Mouse (Mus musculus): ENCODE measurements around the gene Lrp5.
A peak's percentile ranks its signal among the peaks of the same experiment; 100 is the strongest.

The Lrp5 gene

DNA sequence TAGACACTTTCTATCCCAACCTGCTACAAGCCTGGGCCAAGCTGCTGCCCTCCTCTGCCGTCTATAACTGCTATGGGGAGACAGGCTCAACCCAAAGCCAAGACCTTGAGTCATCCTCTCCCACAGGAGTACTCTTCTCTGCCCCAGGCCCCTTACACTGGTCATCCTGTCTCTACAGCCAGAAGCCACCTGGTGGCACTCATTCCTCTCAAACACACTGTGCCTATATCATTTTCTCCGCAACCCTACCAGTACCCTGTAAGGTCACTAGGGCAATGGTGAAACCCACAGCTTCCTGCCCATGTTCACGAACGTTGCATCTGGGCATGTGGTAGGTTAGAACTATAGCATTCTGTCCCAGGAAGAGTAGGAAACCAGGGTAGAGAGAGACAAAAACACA, 31.4 kb downstream of the Lrp5 start:
- DNase-seq (ENCODE audit: low spot score) = no peak

DNA sequence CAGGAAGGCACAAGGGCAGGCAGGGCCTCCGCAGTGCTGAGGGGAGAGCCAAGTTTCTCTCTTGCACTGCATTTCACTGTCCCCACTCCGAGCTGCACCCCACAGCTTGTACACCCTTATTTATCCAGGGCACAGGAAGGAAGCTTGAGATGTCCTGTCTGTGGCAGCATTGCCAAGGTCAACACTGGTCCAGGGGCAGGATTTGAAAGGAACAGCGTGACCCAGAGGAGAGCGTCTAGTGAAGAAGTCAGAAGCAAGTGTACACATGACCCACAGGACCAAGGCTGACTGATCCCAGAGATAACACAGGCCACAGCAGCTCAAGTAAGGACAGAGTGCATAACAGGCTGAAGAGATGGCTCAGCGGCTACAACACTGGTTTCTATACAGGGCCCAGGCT, 32.3 kb downstream of the Lrp5 start:
- no peak for DNase-seq (ENCODE audit: low spot score)

DNA sequence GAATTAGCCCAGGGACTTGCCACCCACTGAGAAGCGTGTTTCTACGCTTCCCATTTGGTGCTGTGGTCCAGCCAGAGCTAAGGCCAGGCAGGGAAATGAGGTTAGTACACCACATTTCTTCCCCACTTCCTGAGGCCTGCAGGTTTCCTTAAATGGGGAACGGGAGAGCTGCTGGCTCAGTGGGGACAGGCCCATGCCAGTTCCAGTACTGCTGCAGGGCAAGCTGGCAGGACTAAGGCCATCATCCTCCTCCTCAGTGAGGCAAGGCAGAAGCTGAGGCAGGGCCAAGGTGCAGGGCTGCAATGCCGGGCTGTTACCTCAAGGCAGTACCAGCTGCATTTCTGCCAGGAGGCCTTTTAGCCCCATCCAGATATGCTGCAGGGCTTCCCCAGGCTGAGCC, 32.9 kb downstream of the Lrp5 start:
- no peak for DNase-seq (ENCODE audit: low spot score)

DNA sequence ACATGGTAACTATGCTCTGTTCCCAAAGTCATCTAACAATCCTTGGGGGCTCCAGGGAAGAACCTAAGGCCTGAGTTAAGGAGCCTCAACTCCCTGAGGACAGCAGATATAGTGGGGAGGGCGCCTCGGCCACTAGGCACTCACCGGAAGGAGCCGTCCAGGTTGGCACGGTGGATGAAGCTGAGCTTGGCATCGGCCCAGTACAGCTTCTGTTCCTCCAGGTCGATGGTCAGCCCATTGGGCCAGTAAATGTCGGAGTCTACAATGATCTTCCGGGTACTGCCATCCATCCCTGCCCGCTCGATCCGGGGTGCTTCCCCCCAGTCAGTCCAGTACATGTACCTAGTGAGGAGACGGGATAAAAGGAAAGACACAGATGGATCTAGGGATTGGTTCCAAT, 34.4 kb downstream of the Lrp5 start:
- no peak for DNase-seq (ENCODE audit: low spot score)

DNA sequence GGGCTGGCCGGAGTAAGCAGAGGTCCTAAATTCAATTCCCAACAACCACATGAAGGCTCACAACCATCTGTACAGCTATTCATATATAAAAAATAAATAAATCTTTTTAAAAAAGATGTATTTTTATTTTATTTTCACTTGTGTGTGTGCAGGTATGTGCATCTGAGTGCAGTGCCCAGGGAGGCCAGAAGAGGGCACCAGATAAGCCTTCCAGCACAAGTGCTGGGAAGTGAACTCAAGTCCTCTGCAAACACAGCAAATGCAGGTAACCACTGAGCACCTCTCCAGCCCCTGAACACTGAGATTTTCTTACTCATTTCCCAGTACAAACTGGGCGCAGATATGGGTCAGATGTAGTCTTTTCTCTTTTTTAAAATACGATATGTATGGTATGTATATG, 35.1 kb downstream of the Lrp5 start:
- no peak for DNase-seq (ENCODE audit: low spot score)

DNA sequence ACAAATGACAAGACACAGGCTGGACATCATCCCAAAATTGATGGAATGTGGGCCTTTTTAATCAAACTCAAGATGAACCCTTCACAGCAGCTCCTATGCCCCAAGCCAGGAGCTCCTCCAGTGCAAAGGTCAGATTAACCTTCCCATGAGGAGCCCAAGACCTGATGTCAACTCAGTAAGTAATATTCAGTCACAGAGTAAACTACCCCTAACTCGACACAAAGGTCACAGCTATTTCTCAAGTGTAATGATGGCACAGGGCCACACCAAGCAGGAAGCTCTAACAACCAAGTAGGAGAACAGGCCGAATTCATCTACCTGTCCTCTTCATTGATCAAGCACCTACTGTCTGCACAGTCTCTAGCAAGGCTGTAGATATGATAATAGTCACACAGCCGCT, 35.9 kb downstream of the Lrp5 start:
- DNase-seq (ENCODE audit: low spot score) = no peak

DNA sequence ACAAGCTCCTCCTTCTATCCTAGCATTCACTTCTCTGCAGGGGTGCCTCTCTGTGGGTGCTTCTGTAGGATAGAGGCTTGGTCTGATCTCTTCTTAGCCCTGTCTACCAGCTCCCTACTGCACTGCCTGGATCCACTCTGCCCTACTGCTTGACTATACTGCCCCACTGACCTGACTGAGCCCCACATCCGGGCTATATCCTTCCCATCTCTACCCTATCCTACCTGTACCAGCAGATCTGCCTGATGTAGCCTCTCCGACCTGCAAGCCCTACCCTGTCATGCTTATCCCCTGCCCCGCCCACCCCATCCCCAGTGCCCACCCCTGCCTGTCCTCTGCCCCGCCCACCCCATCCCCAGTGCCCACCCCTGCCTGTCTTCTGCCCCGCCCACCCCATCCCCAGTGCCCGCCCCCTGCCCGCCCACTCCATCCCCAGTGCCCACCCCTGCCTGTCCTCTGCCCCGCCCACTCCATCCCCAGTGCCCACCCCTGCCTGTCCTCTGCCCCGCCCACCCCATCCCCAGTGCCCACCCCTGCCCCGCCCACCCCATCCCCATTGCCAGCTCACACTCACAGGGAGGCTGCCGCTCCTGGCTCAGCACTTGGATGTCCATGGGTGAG, 37.4 kb downstream of the Lrp5 start:
- DNase-seq (ENCODE audit: low spot score) = no peak

DNA sequence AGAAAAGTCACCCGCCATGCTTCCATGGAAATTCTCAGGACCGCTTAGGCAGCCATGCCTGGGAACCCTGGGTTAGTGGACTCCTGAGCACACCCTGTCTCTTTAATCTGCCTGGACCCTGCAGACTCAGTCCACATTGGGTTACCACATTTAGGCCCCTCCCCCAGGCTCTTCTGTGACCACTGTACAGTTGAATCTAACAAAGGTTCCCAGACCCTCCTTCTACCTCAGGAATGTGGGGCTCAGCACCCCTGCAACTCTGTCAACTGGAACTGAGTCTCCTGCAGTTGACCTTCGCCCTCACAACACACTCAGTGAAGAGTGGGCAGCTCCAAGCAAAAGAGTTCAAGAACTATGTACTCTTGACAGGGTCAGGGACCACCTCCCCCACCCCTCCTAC, 38.4 kb downstream of the Lrp5 start:
- no peak for DNase-seq (ENCODE audit: low spot score)

DNA sequence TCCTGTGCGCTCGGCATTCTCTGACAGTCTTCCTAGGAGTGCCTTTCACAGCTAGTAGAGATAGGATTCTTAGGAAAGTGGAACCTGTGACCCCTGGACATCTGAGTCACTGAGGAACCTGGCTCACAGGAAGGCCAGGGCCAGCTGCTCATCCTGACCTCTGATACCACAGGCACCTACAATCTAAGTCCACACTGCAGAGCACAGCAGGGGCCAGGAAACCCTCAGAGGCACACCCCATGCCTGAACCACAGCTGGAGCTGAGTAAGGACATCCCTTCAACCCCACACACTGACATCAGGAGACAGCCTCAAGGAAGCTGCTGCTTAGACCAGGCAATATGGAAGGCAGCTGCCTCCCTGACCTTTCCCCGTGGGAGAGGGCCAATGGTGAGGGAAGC, 40.6 kb downstream of the Lrp5 start:
- no peak for DNase-seq (ENCODE audit: low spot score)

DNA sequence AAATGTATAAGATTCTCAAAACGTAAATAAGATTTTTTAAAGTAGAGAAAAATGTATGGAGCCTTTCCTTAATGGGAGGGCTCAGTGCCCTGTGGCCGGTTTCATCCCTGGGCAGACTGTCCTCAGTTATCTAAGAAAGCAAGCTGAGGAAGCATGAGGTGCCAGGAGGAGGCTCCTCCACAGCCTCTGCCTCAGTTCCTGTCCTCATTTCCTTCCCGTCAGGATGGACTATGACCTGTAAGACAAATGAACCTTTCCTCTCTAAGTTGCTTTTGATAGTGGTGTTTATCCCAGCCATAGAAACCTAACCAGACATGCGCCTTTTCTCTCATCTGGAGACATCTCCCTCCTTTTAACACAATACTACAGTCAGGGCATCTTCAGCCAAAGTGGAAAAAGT, 41.0 kb downstream of the Lrp5 start:
- no peak for DNase-seq (ENCODE audit: low spot score)

DNA sequence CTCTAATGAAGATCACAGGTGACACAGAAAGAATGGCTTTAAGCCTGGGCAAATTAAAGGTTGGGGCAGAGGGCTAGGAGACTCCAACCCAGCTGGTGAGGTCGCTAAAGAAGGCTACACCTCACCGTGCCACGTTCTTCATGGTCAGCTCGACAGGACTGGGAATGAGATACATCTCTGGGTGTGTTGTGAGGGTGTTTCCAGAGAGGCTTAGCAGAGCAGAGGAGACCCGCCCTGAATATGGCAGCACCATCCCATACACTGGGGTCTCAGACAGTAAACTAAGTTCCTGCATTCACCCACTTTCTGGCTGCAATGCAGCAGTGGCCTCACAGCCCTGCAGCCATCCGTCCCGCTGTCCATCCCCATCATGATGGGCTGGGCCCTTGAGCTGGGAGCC, 46.8 kb downstream of the Lrp5 start:
- no peak for DNase-seq (ENCODE audit: low spot score)

DNA sequence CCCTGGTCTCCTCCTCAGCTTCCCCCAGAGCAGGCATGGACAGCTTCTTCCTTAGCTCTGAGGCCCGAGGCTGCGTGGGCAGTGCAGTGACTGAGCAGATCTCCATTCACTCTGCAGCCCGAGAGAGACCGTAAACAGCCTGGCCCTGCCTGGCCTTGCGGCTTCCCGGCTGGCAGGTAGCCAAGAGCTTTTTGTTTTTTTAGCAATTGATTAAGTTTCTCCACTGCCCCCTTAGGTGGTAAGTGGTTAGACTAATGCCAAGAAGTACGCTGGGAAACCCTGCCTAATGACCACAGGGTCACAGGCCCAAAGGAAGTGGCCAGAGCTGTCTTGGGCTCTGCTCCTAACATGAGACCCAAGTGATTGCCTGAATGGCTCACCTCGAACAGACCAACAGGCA, 47.7 kb downstream of the Lrp5 start:
- no peak for DNase-seq (ENCODE audit: low spot score)

DNA sequence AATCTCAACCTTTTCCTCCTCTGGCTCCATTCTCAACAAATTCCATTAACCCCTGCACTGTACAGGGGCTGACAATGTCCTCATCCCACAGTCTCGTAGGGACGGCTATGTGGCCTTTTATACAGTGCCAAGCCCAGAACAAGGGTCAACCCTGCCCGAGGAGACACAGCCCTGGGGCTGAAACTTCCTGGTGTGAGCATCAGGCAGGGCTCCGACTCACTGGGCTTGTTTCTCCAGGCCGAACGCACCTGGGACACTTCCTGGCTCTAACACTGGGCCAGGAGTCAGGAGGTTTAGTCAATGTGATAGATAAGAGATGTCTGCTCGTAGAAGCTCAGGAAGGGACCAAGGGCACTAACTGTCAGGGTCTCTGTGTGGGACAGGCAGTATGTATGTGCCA, 54.3 kb downstream of the Lrp5 start:
- no peak for DNase-seq (ENCODE audit: low spot score)

DNA sequence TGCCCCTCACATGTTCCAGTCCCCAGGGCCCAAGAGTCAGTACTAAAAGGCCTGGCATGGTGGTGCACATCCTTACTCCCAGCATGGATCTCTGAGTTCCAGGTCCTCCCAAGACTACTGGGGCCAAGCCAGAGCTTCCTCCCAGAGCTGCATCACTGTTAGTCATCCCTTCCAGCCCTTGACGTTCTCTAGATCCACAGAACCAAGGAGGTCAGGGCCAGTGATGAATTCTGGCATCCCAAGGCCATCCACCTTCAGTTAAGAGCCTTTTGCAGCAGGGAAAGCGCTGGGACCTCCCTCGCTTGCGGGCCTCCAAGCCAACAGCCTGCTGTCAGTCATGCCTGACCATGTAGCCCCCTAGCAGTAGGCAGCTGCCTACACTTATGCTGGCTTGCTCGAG, 54.9 kb downstream of the Lrp5 start:
- DNase-seq (ENCODE audit: low spot score) = no peak

DNA sequence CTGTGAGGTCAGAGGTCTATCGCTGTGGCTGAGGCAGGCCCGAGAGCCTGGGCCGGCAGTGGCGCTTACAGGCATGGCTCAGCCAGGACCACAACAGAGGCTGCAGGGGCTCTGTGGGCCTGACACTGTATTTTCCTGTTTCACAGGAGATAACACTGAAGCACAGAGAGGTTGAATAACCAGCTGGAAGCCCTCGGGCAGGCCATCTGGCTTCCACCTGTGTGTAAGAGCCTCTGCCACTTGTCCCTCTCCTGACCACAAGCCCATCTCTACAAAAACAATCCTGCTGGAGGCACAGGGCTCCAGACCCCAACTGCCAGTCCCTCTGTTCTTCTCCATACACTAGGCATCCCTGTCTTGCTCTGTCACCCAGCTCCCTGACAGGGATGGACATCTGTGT, 55.9 kb downstream of the Lrp5 start:
- no peak for DNase-seq (ENCODE audit: low spot score)

DNA sequence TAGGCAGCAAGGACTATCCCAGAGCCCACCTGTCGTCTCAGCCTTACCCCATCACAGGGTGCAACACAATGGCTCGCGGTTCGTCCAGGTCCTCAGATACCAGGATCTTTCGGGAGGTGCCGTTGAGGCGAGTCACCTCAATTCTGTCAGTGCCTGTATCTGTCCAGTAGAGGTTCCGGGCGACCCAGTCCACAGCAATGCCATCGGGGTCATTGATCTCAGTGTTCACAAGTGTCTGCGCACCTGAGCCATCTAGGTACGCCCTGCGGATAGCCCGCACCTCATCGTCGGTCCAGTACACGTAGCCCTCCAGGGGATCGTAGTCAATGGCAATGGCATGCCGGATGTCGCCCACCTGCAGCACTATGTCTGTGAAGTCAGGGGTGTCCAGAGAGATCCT, 56.3 kb downstream of the Lrp5 start:
- DNase-seq (ENCODE audit: low spot score) = no peak

DNA sequence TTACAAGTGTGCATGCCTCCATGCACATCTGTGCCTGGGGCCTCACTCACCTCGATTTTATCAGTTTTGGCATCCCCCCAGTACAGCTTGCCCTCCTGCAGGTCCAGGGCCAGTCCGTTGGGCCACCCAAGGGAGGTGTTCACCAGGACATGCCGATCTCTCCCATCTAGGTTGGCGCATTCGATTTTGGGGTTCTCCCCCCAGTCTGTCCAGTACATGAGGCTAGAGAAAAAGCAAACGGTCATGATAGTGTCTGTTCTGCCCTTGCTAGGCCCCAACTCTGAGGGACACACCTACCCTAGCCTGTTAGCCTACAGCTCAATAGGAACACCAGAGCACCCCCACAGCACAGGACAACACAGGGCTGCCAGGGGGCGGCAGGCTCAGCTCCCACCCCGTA, 58.1 kb downstream of the Lrp5 start:
- no peak for DNase-seq (ENCODE audit: low spot score)

DNA sequence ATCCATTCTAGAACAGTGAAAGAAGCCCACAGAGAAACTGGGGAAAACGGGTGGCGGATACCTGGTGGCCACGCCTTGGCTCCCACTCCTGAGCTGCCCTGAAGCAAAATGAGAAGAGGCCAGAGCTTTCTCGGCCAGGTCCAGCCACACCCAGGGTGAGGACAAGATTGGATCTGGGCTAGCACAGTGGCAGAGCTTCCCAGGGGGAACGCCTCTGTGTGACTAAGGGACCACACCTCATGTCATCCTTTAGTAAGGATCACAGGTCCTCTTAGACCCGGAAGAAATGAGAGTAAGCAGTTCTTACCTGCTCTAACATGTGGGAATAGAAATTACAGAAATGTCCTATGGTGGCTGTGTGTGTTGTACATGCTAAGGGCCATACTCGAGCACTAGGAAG, 61.3 kb downstream of the Lrp5 start:
- no peak for DNase-seq (ENCODE audit: low spot score)

DNA sequence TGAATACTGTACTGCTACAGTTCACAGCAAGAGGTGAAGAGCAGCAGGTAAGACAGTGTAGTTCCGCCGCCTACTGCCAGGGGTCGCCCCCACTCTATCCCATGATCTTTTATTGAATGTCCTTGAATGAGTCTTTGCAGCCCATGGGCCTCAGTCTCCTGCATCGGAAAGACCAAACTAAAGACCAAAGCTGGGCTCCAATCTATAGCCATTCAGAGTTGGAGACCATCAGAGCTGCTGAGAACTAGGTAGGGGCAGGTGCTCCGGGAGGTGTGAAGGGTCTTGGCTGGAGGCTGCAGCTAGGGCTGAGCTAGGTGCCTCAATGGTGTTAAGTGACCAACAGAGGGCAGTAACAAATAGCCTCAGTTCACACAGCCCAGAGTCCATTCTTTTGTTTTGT, 62.5 kb downstream of the Lrp5 start:
- peak; percentile 27 for DNase-seq (ENCODE audit: low spot score)

DNA sequence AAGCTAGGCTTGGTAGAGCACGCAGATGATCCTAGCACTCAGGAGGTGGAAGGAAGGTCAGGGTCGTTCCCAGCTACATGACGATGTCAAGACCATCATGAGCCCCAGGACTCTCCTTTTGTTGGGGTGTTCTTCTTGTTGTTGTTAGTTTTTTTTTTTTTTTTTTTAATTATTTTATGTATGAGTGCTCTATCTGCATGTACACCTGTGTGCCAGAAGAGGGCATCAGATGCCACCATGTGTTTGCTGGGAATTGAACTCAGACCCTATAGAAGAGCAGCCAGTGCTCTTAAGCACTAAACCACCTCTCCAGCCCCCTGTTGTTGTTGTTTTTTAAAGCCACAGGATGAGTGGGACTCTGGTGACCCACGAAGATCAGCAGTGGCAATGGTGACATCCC, 63.1 kb downstream of the Lrp5 start:
- DNase-seq (ENCODE audit: low spot score) = no peak

DNA sequence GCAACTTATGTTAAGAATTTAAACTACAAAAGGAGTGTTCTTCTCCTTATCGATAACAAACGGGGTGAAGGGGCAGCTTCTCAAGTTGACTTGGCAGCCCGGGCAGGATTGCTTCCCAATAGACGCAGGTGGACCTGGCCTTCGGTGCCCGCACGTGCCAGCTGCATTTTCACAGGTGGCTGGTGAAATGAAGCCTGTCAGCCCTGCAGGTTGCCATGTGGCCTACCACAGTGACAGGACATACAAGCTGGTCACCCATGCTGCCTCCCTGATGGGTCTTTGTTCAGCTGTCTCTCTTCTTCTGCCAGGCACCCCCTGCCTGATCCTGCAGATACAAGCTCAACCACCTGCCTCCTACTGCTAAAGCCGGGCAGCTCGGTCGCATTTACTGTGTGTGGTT, 65.5 kb downstream of the Lrp5 start:
- no peak for DNase-seq (ENCODE audit: low spot score)

DNA sequence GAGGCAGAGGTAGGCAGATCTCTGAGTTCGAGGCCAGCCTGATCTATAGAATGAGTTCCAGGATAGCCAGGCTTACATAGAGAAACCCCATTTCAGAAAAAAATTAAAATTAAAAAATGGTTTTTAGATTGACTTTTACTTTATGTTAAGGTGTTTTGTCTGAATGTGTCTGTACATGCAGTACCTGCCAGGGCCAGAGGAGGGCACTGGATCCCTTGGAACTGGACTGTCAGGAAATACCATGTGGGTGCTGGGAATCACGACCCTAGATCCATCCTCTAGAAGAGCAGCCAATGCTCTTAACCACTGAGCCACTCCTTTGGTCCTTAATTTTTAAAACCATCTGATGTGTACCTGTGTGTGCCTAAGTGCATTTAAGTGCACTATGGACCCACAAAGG, 67.0 kb downstream of the Lrp5 start:
- no peak for DNase-seq (ENCODE audit: low spot score)

DNA sequence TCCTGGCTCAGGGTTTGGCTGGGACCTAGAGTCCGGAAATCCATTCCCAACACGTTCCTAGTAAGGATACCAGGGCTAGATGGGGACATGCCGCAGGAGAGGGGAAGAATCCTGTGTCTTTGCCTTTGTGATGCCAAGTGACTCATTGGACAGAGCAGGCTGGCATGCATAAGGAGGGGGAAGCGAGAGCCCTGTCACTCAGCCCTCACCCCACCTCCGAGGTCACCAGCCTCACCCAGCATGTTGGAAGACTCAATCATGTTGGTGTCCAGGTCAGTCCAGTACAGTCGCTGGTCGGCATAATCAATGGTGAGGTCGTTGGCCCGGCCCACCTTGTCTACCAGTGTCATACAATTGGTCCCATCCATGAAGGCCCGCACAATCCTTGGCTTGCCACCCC, 72.4 kb downstream of the Lrp5 start:
- DNase-seq (ENCODE audit: low spot score) = no peak

DNA sequence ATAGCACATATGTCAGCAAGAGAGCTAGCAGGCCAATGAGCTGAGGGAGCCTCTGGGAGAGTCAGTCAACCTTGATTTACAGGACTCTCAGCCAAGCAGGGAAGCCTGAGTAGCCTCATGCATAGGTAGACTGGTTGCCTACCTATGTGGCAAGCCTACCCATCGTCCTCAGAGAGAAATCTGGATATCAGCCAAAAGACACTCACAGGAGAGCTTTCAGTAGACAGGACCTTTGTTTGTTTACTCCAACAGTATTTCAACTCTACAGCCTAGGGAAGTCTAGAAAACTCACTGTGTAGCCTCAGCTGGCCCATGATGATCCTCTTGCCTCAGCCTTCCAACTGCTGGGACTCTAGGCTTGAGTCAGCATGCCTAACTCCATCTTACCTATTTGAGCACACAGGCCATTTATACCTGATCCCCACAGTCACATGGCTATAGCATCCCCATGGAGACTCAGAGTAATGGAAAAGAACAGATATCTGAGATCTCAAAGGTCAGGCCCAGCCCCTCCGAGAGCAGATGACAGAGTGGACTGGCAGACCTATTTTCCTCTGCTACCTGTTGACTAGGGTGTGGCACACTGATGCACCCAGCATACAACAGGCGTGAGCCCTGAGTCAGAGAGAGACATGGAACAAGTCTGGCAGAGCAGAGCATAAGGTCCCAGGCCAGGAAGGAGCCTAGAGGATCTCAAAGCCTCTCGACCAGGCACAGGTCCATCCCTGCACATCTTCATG, 73.7 kb downstream of the Lrp5 start:
- DNase-seq (ENCODE audit: low spot score) = no peak

Data from spleen, adult 12 weeks (tissue).